Mouse (Mus musculus): Measurements from ENCODE around the gene Kcnk7. TPM values are rescaled to one million over a fixed set of nuclear protein-coding genes. Genes with fewer than 3 reads are reported as not detected.
"Not testable (repeated sequence)": the region's sequence is repeated elsewhere in the genome, so short reads cannot be mapped to it uniquely, and the experiment has no call there.

Kcnk7 gene
- polyA plus RNA-seq, 1 experiment from 2014 or later = 0.38 TPM

- Histone ChIP-seq H3K27ac (no peak overlapping the region), H3K4me1 (peaks cover 13% of the 10 kb centered on the region), H3K9me3 (replicated peaks) (no peaks in the 10 kb centered on the region), H3K4me2 (no peak overlapping the region), H3K4me3 (replicated peaks) (no peak overlapping the region), H3K36me3 (peaks cover 66% of the 10 kb centered on the region), H3K27me3 (no peaks in the 10 kb centered on the region), H3K9ac (no peak overlapping the region)
- 92% methylated on average over 13 of the region's 13 CpGs for WGBS
- no peak for ATAC-seq (replicated peaks; ENCODE audit: low FRiP score)
Measured at GRCm38 (mm10) chr19:5684985-5685384, 19.2 kb upstream of the Kcnk7 start.

DNA sequence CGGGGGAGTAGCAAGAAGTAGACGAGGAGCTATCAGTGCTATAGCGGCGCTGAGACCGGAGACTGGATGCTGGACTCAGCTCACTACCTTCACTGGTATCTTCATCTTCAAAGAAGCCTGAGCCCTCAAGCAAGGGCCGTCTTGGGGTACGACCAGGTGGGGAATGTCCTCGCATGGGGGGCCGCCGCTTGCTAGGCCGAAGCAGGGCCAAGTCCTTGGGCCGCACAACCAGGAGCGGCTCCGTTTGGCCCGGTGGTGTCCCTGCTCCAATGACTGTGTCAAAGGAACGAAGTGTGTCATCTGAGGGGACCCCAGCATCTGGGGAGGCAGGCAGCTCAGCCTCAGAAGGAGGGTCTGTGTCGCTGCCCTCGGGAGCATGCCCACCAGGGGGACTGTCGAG lies 18.7 kb upstream of the Kcnk7 start:
- H3K36me3 ChIP-seq = peaks cover 62% of the 10 kb centered on the region
- no peak overlapping the region for H3K27ac ChIP-seq
- H3K4me2 ChIP-seq = no peak overlapping the region
- peaks cover 17% of the 10 kb centered on the region for H3K4me1 ChIP-seq
- no peaks in the 10 kb centered on the region for H3K27me3 ChIP-seq
- no peak overlapping the region for H3K4me3 ChIP-seq (replicated peaks)
- H3K9me3 ChIP-seq (replicated peaks) = no peaks in the 10 kb centered on the region
- 95% methylated on average over 19 of the region's 19 CpGs for WGBS
- ATAC-seq (replicated peaks; ENCODE audit: low FRiP score) = no peak
- H3K9ac ChIP-seq = no peak overlapping the region

GRCm38 (mm10) chr19:5685861-5686260 lies 18.3 kb upstream of the Kcnk7 start:
- no peak for ATAC-seq (replicated peaks; ENCODE audit: low FRiP score)
- Histone ChIP-seq H3K9me3 (replicated peaks) (no peaks in the 10 kb centered on the region), H3K36me3 (peaks cover 59% of the 10 kb centered on the region), H3K27ac (no peak overlapping the region), H3K4me3 (replicated peaks) (no peak overlapping the region), H3K4me2 (no peak overlapping the region), H3K4me1 (peaks cover 22% of the 10 kb centered on the region), H3K9ac (no peak overlapping the region), H3K27me3 (no peaks in the 10 kb centered on the region)
- WGBS = 93% methylated on average over 11 of the region's 11 CpGs

DNA sequence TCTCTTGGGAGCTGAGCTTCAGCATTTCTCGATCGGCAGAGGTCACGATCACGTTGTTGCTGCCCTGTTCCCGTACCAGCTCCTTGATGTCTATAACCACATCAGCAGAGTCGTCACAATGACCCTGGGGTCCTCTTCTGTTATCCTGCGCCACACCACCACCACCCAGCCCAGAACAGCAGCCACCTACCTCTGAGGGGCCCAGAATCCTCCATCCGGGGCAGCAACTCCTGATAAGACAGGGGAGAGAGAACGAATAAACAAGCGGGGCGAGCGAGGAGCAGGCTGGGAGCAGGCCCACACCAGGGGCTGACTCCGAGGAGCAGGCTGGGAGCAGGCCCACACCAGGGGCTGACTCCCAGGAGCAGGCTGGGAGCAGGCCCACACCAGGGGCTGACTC lies 17.7 kb upstream of the Kcnk7 start:
- no peak for ATAC-seq (replicated peaks; ENCODE audit: low FRiP score)
- no peak overlapping the region for H3K9ac ChIP-seq
- H3K27me3 ChIP-seq = no peaks in the 10 kb centered on the region
- H3K36me3 ChIP-seq = peaks cover 59% of the 10 kb centered on the region
- no peaks in the 10 kb centered on the region for H3K9me3 ChIP-seq (replicated peaks)
- H3K4me2 ChIP-seq = no peak overlapping the region
- no peak overlapping the region for H3K4me3 ChIP-seq (replicated peaks)
- H3K4me1 ChIP-seq = peaks cover 27% of the 10 kb centered on the region
- WGBS = 92% methylated on average over 13 of the region's 13 CpGs
- no peak overlapping the region for H3K27ac ChIP-seq

GRCm38 (mm10) chr19:5686954-5687353 lies 17.2 kb upstream of the Kcnk7 start:
- H3K9ac ChIP-seq = peak overlapping the region; percentile 79; the same call in 1 of the 2 replicates
- 88% methylated on average over 12 of the region's 12 CpGs for WGBS
- H3K4me3 ChIP-seq (replicated peaks) = peak overlapping the region; percentile 81
- not testable (repeated sequence) for H3K9me3 ChIP-seq (replicated peaks); H3K27ac ChIP-seq; ATAC-seq (replicated peaks; ENCODE audit: low FRiP score); H3K27me3 ChIP-seq
- H3K4me2 ChIP-seq = peak overlapping the region; percentile 96
- H3K36me3 ChIP-seq = peaks cover 59% of the 10 kb centered on the region
- H3K4me1 ChIP-seq = peaks cover 33% of the 10 kb centered on the region

GRCm38 (mm10) chr19:5687738-5688137 lies 16.4 kb upstream of the Kcnk7 start:
- Histone ChIP-seq H3K27ac (peak overlapping the region; percentile 96), H3K27me3 (no peaks in the 10 kb centered on the region), H3K4me3 (replicated peaks) (peak overlapping the region; percentile 81), H3K4me1 (peaks cover 40% of the 10 kb centered on the region), H3K4me2 (peak overlapping the region; percentile 96), H3K9ac (peak overlapping the region; percentile 79), H3K36me3 (peaks cover 55% of the 10 kb centered on the region), H3K9me3 (replicated peaks) (no peaks in the 10 kb centered on the region)
- 15% methylated on average over 9 of the region's 9 CpGs for WGBS
- no peak for ATAC-seq (replicated peaks; ENCODE audit: low FRiP score)

- Histone ChIP-seq H3K4me2 (peak within 1 kb of the TSS; percentile 96), H3K27ac (peak within 1 kb of the TSS; percentile 96), H3K4me3 (replicated peaks) (peak within 1 kb of the TSS; percentile 81), H3K36me3 (peaks cover 55% of the 10 kb centered on the region), H3K27me3 (no peaks in the 10 kb centered on the region), H3K9ac (peak within 1 kb of the TSS; percentile 79), H3K9me3 (replicated peaks) (no peaks in the 10 kb centered on the region), H3K4me1 (peaks cover 48% of the 10 kb centered on the region)
- ATAC-seq (replicated peaks; ENCODE audit: low FRiP score) = peak; percentile 89
- WGBS = under 1% methylated on average over 69 of the region's 69 CpGs
Measured at GRCm38 (mm10) chr19:5688200-5689087, 15.7 kb upstream of the Kcnk7 start, which contains the start of the genes Map3k11 and Pcnx3. Map3k11 (plus strand) TSS chr19:5688742. Pcnx3 (minus strand) TSS chr19:5688908.

GRCm38 (mm10) chr19:5689088-5689428 lies 15.1 kb upstream of the Kcnk7 start:
- ATAC-seq (replicated peaks; ENCODE audit: low FRiP score) = no peak
- Histone ChIP-seq H3K9ac (peak overlapping the region; percentile 78), H3K36me3 (peaks cover 55% of the 10 kb centered on the region), H3K9me3 (replicated peaks) (no peaks in the 10 kb centered on the region), H3K27ac (peak overlapping the region; percentile 96), H3K4me2 (peak overlapping the region; percentile 96), H3K4me3 (replicated peaks) (peak overlapping the region; percentile 81), H3K27me3 (no peaks in the 10 kb centered on the region), H3K4me1 (peaks cover 53% of the 10 kb centered on the region)
- under 1% methylated on average over 7 of the region's 7 CpGs for WGBS

DNA sequence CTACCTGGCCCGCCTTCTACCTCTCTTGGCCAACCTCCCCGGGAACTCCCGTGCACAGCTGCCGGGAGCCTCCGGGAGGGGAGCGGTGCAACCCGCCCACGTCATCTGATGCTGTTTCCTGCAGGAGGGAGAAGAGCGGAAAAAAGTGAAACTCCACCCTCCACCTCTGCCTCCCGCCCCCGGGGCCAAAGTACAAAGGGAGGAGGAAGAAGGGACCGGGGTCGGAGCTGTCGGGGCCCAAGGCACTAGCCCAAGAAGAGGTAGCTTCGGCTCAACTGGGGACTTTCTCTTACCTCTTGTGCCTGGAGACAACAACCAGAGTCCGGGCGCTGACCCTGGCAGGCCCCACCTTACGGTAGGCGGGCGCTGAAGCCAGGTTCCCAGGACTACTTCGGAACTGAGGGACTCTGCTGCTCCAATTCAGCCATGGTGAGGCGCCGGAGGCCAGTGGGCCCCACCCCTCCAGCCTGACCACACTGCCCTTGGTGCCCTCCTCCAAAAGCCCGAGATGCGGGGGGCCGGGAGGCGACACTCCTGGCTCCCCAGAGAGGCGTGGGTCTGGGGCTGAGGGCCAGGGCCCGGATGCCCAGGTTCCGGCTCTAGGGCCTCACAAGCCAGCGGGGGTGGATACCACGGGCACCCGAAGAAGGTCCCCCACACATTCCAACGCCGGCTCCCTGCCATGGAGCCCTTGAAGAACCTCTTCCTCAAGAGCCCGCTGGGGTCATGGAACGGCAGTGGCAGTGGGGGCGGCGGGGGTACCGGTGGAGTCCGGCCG lies 14.4 kb upstream of the Kcnk7 start:
- H3K27me3 ChIP-seq = no peaks in the 10 kb centered on the region
- 4% methylated on average over 42 of the region's 42 CpGs for WGBS
- peak overlapping the region; percentile 78 for H3K9ac ChIP-seq
- H3K4me1 ChIP-seq = peaks cover 53% of the 10 kb centered on the region
- H3K4me2 ChIP-seq = peak overlapping the region; percentile 96
- peak overlapping the region; percentile 81 for H3K4me3 ChIP-seq (replicated peaks)
- peaks cover 54% of the 10 kb centered on the region for H3K36me3 ChIP-seq
- ATAC-seq (replicated peaks; ENCODE audit: low FRiP score) = peak; percentile 55
- peak overlapping the region; percentile 96 for H3K27ac ChIP-seq
- no peaks in the 10 kb centered on the region for H3K9me3 ChIP-seq (replicated peaks)

DNA sequence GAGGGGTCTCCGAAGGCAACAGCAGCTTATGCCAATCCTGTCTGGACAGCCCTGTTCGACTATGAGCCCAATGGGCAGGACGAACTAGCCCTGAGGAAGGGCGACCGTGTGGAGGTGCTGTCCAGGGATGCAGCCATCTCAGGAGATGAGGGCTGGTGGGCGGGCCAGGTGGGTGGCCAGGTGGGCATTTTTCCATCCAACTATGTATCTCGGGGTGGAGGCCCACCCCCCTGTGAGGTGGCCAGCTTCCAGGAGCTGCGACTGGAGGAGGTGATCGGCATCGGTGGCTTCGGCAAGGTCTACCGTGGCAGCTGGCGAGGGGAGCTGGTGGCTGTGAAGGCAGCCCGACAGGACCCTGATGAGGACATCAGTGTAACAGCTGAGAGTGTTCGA lies 13.8 kb upstream of the Kcnk7 start:
- Histone ChIP-seq H3K27ac (peak overlapping the region; percentile 96), H3K4me2 (peak overlapping the region; percentile 96), H3K27me3 (no peaks in the 10 kb centered on the region), H3K36me3 (peaks cover 54% of the 10 kb centered on the region), H3K4me1 (peaks cover 58% of the 10 kb centered on the region), H3K9ac (peak overlapping the region; percentile 78), H3K4me3 (replicated peaks) (peak overlapping the region; percentile 81), H3K9me3 (replicated peaks) (no peaks in the 10 kb centered on the region)
- ATAC-seq (replicated peaks; ENCODE audit: low FRiP score) = no peak
- 55% methylated on average over 15 of the region's 15 CpGs for WGBS

GRCm38 (mm10) chr19:5691601-5692000 lies 12.6 kb upstream of the Kcnk7 start:
- Histone ChIP-seq H3K27ac (peak overlapping the region; percentile 96), H3K27me3 (no peaks in the 10 kb centered on the region), H3K9ac (peak overlapping the region; percentile 78), H3K36me3 (peaks cover 54% of the 10 kb centered on the region), H3K9me3 (replicated peaks) (no peaks in the 10 kb centered on the region), H3K4me2 (peak overlapping the region; percentile 96), H3K4me3 (replicated peaks) (peak overlapping the region; percentile 81), H3K4me1 (peaks cover 71% of the 10 kb centered on the region)
- ATAC-seq (replicated peaks; ENCODE audit: low FRiP score) = no peak
- WGBS = 69% methylated on average over 5 of the region's 5 CpGs
